Mouse (Mus musculus) adrenal gland, postnatal 25 days (tissue): ENCODE data around the gene Taf9. TPM values are rescaled to one million over a fixed set of nuclear protein-coding genes. Genes with fewer than 3 reads are reported as not detected.

Experiments
- DNase-seq: peaks from one replicate; pipeline ENCODE4 v3.0.0; 2021; ENCODE audit warnings: mixed read lengths
- total RNA-seq: library from RNA; stranded (reverse); gene quantifications from 2 replicates; pipeline ENCODE4 v1.2.3, GENCODE M21; 2021

Gene Taf9
- total RNA-seq, 1 experiment from 2014 or later, result 4.9 TPM

DNA sequence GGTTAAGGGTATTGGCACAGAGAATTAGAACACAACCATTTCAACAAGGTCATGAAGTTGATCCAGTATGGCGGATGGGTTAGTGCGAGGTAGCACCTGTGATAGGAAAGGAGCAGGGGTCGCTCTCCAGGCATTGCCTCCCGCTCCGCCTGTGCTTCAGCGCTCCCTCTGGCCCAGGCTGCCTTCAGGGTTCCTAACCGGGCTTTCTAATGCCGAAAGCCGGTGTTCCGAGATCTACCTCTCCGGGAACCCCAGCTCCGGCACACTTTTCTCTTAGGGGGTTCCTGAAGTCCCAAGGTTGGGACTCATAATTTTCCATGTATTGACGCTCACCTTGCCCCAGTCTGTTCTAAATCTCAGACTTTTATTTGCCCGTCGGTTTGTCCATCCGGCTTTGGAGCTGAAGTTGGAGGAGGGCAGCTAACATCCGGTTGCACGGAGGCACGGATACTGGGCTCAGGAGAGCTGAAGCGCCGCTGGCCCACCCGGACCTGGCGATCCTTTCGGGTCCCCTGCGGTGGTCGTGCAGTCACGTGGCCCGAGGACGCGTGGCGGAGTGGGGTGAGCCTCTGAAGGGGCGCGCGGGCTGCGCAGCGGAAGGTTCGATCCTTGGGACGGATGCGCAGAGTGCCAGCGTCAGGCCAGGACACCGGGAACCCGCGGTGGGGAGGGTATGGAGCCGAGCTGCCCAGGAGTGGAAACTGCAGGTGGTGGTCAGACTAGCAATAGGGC lies 18.1 kb downstream of the Taf9 start, which contains the start of gene Ccdc125:
TSS of gene Ccdc125 (plus strand) at position 427 of the 732 bp plus-strand sequence.
- DNase-seq, result peak; percentile 18

DNA sequence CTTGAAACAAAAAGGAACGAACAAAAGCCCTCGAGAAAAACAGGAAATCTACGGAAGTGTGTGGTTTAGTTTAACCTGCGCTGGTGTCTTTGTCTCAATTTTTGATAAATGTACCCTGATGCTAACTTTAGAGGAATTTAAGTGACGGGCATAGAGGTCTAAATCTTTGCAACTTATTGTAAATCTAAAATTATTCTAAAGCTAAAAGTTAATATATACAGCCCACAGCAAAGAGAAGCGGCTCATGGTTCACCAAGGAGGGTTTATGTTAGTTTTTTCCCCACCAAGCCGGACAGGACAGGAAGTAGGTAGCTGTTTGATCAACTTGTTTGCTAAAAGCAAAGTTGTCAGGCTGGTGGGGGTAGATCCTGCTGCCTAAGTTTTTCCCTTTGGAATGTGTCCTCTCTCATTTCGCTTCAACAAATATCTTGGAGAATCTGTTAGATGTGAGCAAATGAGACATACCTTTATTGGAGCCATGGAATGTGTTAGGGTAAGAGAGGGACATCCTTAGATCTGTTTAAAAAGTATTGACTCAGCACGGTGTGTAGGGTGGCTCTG lies 18.9 kb downstream of the Taf9 start:
- DNase-seq, result no peak

DNA sequence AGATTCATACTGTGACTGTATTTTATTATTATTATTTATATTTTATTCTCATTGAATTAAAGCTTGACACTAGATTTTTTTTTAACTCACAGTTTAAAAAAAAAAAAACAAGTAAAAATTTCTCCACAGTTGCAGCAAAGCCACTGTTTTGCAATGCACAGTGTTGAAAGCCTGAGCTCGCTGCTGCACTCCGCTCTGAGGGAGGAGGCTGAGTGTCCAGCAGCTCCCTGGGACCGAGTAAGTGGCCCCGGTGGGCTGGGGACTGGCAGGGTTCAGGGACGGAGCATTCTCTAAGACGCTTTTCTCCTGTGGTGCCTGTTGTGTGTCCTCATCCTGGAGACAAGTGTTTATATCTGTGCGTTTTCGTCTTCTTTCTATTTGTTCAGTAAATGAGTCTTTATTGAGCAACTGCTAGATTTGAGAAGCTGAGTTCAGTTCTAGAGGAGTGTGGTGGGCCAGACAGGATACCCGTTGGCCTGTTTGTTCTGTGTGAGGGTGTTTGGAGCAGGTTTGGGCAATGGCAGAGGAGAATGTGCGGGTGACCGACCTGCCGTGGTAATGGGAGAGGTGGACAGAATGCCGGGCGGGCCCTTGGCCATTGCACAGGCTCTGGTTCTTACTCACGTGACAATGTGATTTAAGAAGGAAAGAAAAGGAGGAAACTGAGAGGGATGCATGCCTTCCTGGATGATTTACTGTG lies 24.7 kb downstream of the Taf9 start:
- DNase-seq, result no peak

DNA sequence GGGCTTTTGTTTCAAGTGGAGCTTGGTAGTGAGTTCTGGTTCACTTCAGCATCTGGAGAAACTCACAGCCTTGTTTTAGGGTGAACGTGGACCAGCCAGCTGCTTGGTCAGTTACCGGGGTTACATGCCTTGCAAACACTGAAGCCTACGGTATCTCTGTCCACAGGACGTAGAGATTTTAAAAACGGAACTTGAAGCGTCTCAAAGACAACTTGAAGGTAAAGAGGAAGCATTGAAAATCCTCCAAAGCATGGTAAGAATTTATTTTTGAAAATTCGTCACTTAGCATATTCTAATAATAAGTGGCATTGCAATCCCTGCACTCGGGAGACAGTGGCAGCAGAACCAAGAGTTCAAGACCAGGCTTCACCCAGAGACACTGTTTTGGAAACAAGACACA lies 30.2 kb downstream of the Taf9 start:
- DNase-seq, result no peak

DNA sequence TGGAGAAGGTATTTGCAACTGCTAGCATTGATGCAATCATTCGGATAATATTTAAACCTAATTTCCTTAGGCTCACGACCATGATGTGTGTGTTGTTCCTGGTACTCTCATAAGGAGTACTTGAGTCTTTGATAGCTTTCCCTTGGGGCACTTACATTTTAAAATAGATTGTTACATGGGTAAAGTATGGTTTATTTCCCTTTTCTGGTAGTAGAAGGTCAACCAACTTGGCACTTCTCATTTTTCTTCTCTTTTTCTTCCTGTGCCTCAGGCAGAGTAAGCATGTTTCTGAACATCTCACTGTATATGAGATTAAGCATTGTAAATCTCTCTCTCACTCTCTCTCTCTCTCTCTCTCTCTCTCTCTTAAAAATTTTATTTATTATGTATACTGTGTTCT lies 31.5 kb downstream of the Taf9 start:
- DNase-seq, result no peak

DNA sequence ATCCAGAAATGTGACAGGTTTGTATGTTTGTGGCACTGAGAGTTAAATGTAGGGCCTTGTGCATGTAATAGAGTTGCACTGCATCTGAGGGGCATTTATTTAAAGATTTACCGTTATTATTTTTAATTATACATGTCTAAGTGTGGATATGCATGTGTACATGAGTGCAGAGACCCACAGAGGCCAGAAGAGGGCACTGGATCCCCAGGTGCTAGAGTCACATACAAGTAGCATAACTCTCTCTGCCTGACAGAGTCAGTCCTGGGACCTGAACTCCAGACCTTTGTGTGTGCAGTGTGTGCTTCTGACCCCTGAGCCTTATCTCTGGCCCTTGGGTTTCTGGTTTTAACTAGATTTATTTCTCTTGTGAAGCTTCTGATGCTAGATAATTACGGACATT lies 33.0 kb downstream of the Taf9 start:
- no peak for DNase-seq

- no peak for DNase-seq
Measured at GRCm38 (mm10) chr13:100687513-100687912, 36.1 kb downstream of the Taf9 start.

DNA sequence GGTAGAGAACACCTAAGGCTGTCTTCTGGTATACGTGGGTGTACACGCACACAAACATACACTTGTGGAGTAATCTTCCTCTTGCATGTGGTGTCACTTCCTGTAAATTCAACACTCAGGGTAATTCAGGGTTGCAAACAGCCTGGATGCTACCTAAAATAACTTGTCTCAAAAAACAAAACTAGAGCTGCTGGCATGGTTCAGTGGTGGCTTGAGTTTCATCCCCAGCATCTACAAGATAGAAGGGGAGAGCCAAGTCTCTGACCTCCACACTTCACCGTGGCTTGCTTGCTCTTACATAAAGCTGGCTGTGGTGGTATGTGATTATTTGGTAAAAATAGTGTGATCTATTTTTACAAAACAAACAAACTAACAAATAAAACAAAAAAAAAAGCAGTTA lies 46.2 kb downstream of the Taf9 start:
- DNase-seq, result no peak

- DNase-seq, result no peak
Measured at GRCm38 (mm10) chr13:100698866-100699265, 47.5 kb downstream of the Taf9 start.

- no peak for DNase-seq
Measured at GRCm38 (mm10) chr13:100703468-100703867, 52.1 kb downstream of the Taf9 start.

Other genes starting within 250 kb of the Taf9 start
- gene Naip1, start 198.7 kb upstream of the Taf9 start, total RNA-seq, result 0.27 and 0.43 TPM in 2 replicates
- 37.6 and 39.8 TPM in 2 replicates for gene Gtf2h2, start 159.0 kb upstream of the Taf9 start, total RNA-seq
- gene Ocln, start 98.9 kb upstream of the Taf9 start, total RNA-seq, result 9.5 and 10.7 TPM in 2 replicates
- gene Marveld2, start 34.6 kb upstream of the Taf9 start, total RNA-seq, result 0.61 and 0.86 TPM in 2 replicates
- gene Ak6, start 600 bp upstream of the Taf9 start, total RNA-seq, result 68.4 and 77.9 TPM in 2 replicates
- 22.6 and 22.8 TPM in 2 replicates for gene Rad17, start 528 bp upstream of the Taf9 start, total RNA-seq
- 0.62 and 1.3 TPM in 2 replicates for gene Ccdc125, start 18.1 kb downstream of the Taf9 start, total RNA-seq
- 38.5 and 45.6 TPM in 2 replicates for gene Cdk7, start 79.4 kb downstream of the Taf9 start, total RNA-seq
- gene Mrps36, start 93.1 kb downstream of the Taf9 start, total RNA-seq, result 116 and 146 TPM in 2 replicates
- 2.1 and 2.5 TPM in 2 replicates for gene Cenph, start 124.3 kb downstream of the Taf9 start, total RNA-seq
- 9.4 and 12.2 TPM in 2 replicates for gene Ccnb1, start 135.0 kb downstream of the Taf9 start, total RNA-seq
- gene Slc30a5, start 181.8 kb downstream of the Taf9 start, total RNA-seq, result 46.1 and 47.9 TPM in 2 replicates